Mouse (Mus musculus) CH12.LX (cell line): ENCODE measurements around the gene Zfp281. TPM values are rescaled to one million over a fixed set of nuclear protein-coding genes. Genes with fewer than 3 reads are reported as not detected.

Experiments
- DNase-seq: peaks from one replicate; pipeline ENCODE4 v3.0.0-alpha.2; 2013; ENCODE audit errors: extremely low read depth
- H3K27ac ChIP-seq: 2 replicates; pipeline ENCODE4 v1.5.1; 2012; ENCODE audit warnings: low read depth, mild to moderate bottlenecking, control low read depth, moderate library complexity; ENCODE audit not compliant: insufficient read depth
- H3K27me3 ChIP-seq: replicated peaks from 2 replicates; pipeline ENCODE3; 2012; ENCODE audit warnings: inconsistent platforms
- H3K36me3 ChIP-seq, 2 experiments: replicated peaks in 1 of 2; 2 replicates each; pipeline versions ENCODE3 to v1.6.1; 2012; ENCODE audit warnings: inconsistent platforms in 1 of 2, low read length in 1 of 2, mild to moderate bottlenecking in 1 of 2, mixed read lengths in 1 of 2, moderate library complexity in 1 of 2; ENCODE audit not compliant: control insufficient read depth in 1 of 2, insufficient read depth in 1 of 2
- H3K4me1 ChIP-seq, 2 experiments: 2 replicates each; pipeline ENCODE4 v1.6.1; 2012; ENCODE audit warnings: inconsistent platforms in 1 of 2, moderate library complexity in 1 of 2; ENCODE audit not compliant: insufficient read depth in 2 of 2, control insufficient read depth in 1 of 2
- H3K4me2 ChIP-seq: 2 replicates; pipeline ENCODE4 v1.6.1; 2012; ENCODE audit warnings: low read depth, mild to moderate bottlenecking, control low read depth; ENCODE audit not compliant: poor library complexity, insufficient read depth, severe bottlenecking
- H3K4me3 ChIP-seq, 3 experiments: fragments of 150-350 bp in 1 of 3; sonication (generic) in 1 of 3; replicated peaks in 1 of 3; 2 replicates each; pipeline versions ENCODE3 to v1.5.1; 2011 to 2012; ENCODE audit warnings: low read depth in 2 of 3, low read length in 2 of 3, mild to moderate bottlenecking in 2 of 3, moderate library complexity in 2 of 3, control low read depth in 1 of 3, improper control_type of control experiment in 1 of 3, inconsistent platforms in 1 of 3, mixed read lengths in 1 of 3; ENCODE audit not compliant: poor library complexity in 1 of 3
- H3K79me2 ChIP-seq: replicated peaks from 2 replicates; pipeline ENCODE4 v1.6.1; 2012; ENCODE audit warnings: mild to moderate bottlenecking, moderate library complexity; ENCODE audit not compliant: control insufficient read depth, poor library complexity, insufficient read depth, severe bottlenecking; ENCODE audit errors: extremely low read depth
- H3K9ac ChIP-seq: 2 replicates; pipeline ENCODE4 v1.6.1; 2012; ENCODE audit warnings: low read depth, mild to moderate bottlenecking, control low read depth, moderate library complexity; ENCODE audit not compliant: insufficient read depth
- H3K9me3 ChIP-seq: replicated peaks from 2 replicates; pipeline ENCODE3; 2012; ENCODE audit warnings: low read length, inconsistent platforms, mixed read lengths
- BHLHE40 ChIP-seq: IDR thresholded peaks from 2 replicates; pipeline ENCODE4 v1.6.1; 2011; ENCODE audit warnings: mild to moderate bottlenecking, low read depth, low read length, improper control_type of control experiment
- CHD2 ChIP-seq: IDR thresholded peaks from 2 replicates; pipeline ENCODE4 v1.6.1; 2011; ENCODE audit warnings: low read length, improper control_type of control experiment
- E2F4 ChIP-seq: IDR thresholded peaks from 2 replicates; pipeline ENCODE4 v1.6.1; 2011; ENCODE audit warnings: low read depth, low read length, improper control_type of control experiment; ENCODE audit not compliant: insufficient replicate concordance
- EP300 ChIP-seq: IDR thresholded peaks from 2 replicates; pipeline ENCODE4 v1.6.1; 2011; ENCODE audit warnings: low read length, improper control_type of control experiment
- HCFC1 ChIP-seq: IDR thresholded peaks from 2 replicates; pipeline ENCODE4 v1.6.1; 2012; ENCODE audit warnings: low read depth, mild to moderate bottlenecking, inconsistent platforms, low read length, improper control_type of control experiment
- IRF4 ChIP-seq: IDR thresholded peaks from 2 replicates; pipeline ENCODE4 v1.6.1; 2014; ENCODE audit warnings: low read depth, mild to moderate bottlenecking, inconsistent platforms, low read length, improper control_type of control experiment
- JUND ChIP-seq: conservative IDR thresholded peaks from 2 replicates; pipeline ENCODE4 v1.6.1; 2011; ENCODE audit warnings: low read depth, low read length, improper control_type of control experiment
- KAT2A ChIP-seq: IDR thresholded peaks from 2 replicates; pipeline ENCODE4 v1.6.1; 2012; ENCODE audit warnings: low read length, improper control_type of control experiment, inconsistent platforms; ENCODE audit not compliant: insufficient replicate concordance
- MAFK ChIP-seq: IDR thresholded peaks from 2 replicates; pipeline ENCODE4 v1.6.1; 2011; ENCODE audit warnings: low read length, improper control_type of control experiment; ENCODE audit not compliant: insufficient replicate concordance
- MAX ChIP-seq: IDR thresholded peaks from 2 replicates; pipeline ENCODE4 v1.6.1; 2011; ENCODE audit warnings: low read length, improper control_type of control experiment
- MAZ ChIP-seq: IDR thresholded peaks from 2 replicates; pipeline ENCODE4 v1.6.1; 2012; ENCODE audit warnings: low read depth, mild to moderate bottlenecking, inconsistent platforms, low read length, improper control_type of control experiment, moderate library complexity
- MXI1 ChIP-seq: IDR thresholded peaks from 2 replicates; pipeline ENCODE4 v1.6.1; 2011; ENCODE audit warnings: mild to moderate bottlenecking, low read depth, low read length, improper control_type of control experiment
- MYC ChIP-seq: IDR thresholded peaks from 2 replicates; pipeline ENCODE4 v1.6.1; 2011; ENCODE audit warnings: low read depth, mild to moderate bottlenecking, improper control_type of control experiment, low read length
- NELFE ChIP-seq: IDR thresholded peaks from 2 replicates; pipeline ENCODE4 v1.6.1; 2011; ENCODE audit warnings: low read depth, low read length, improper control_type of control experiment
- NRF1 ChIP-seq: IDR thresholded peaks from 2 replicates; pipeline ENCODE4 v1.6.1; 2014; ENCODE audit warnings: low read depth, mild to moderate bottlenecking, inconsistent platforms, low read length, improper control_type of control experiment, moderate library complexity
- PAX5 ChIP-seq: IDR thresholded peaks from 2 replicates; pipeline ENCODE4 v1.6.1; 2012; ENCODE audit warnings: low read length, inconsistent platforms, mixed read lengths
- POLR2AphosphoS2 ChIP-seq: IDR thresholded peaks from 2 replicates; pipeline ENCODE4 v1.6.1; 2011; ENCODE audit warnings: low read depth, low read length, improper control_type of control experiment
- RCOR1 ChIP-seq: conservative IDR thresholded peaks from 2 replicates; pipeline ENCODE4 v1.6.1; 2012; ENCODE audit warnings: low read depth, mild to moderate bottlenecking, inconsistent platforms, low read length, improper control_type of control experiment
- SMC3 ChIP-seq: IDR thresholded peaks from 2 replicates; pipeline ENCODE4 v1.6.1; 2011; ENCODE audit warnings: low read depth, low read length, improper control_type of control experiment
- TBP ChIP-seq: conservative IDR thresholded peaks from 2 replicates; pipeline ENCODE4 v1.6.1; 2011; ENCODE audit warnings: low read depth, low read length, improper control_type of control experiment
- TCF12 ChIP-seq: IDR thresholded peaks from 2 replicates; pipeline ENCODE4 v1.6.1; 2014; ENCODE audit warnings: low read depth, mild to moderate bottlenecking, inconsistent platforms, low read length, improper control_type of control experiment
- USF1 ChIP-seq: IDR thresholded peaks from 2 replicates; pipeline ENCODE4 v1.6.1; 2014; ENCODE audit warnings: low read depth, mild to moderate bottlenecking, inconsistent platforms, low read length, improper control_type of control experiment
- USF2 ChIP-seq: conservative IDR thresholded peaks from 2 replicates; pipeline ENCODE4 v1.6.1; 2011; ENCODE audit warnings: low read depth, low read length, improper control_type of control experiment
- ZC3H11A ChIP-seq: IDR thresholded peaks from 2 replicates; pipeline ENCODE4 v1.6.1; 2012; ENCODE audit warnings: low read depth, mild to moderate bottlenecking, inconsistent platforms, low read length, improper control_type of control experiment
- ZKSCAN1 ChIP-seq: IDR thresholded peaks from 2 replicates; pipeline ENCODE4 v1.6.1; 2012; ENCODE audit warnings: low read depth, inconsistent platforms, low read length, improper control_type of control experiment, borderline replicate concordance
- ZNF384 ChIP-seq: IDR thresholded peaks from 2 replicates; pipeline ENCODE4 v1.6.1; 2012; ENCODE audit warnings: low read depth, low read length, improper control_type of control experiment, inconsistent platforms
- dilution Hi-C: fragments of 300-500 bp; cut with MboI; formaldehyde crosslinking; loops from 2 replicates; pipeline ENCODE4 v1.14.3; 2020; ENCODE audit warnings: low sequenced_read_pairs; ENCODE audit not compliant: extremely low pct_unique_long_range_greater_than_20kb, extremely low pct_ligation_motif_present
- in situ Hi-C: fragments of 300-500 bp; cut with MboI; formaldehyde crosslinking; loops from 3 replicates; pipeline ENCODE4 v1.14.3; 2019; ENCODE audit warnings: low sequenced_read_pairs, low pct_ligation_motif_present, low pct_unique_long_range_greater_than_20kb, mixed read lengths
- polyA plus RNA-seq: library from polyadenylated mRNA; unstranded; fragments of >175 nt; gene quantifications from 2 replicates; pipeline ENCODE4 v1.2.1, GENCODE M21; 2012; ENCODE audit warnings: low read depth; ENCODE audit not compliant: insufficient read length
- total RNA-seq, 2 experiments: library from RNA; depleted of rRNA; stranded (reverse); fragments of 300-350 nt in 1 of 2; fragments of >200 nt in 1 of 2; gene quantifications; 2 replicates each; pipeline ENCODE4 v1.2.3; 2012 to 2014

Gene Zfp281
- total and polyA plus RNA-seq, 3 experiments, result 17.2 to 39.5 (median 20.7) TPM

DNA sequence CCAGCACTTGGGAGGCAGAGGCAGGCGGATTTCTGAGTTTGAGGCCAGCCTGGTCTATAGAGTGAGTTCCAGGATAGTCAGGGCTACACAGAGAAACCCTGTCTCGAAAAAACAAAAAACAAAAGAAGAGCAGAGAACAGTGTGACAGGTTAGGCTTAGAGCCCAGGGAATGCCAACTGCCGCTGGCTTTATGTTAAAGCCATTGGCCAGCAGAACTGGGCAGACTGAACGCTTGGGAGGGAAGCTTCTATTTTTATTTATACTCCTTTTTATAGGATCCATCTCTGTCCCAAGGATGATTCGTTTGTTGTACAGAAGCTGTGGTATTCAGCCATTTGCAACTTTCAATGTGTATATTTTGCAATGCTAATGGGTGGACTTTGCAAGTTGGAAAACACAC, 14.0 kb downstream of the Zfp281 start:
- Histone ChIP-seq H3K27me3 (no peaks in the 10 kb centered on the region), H3K9me3 (no peaks in the 10 kb centered on the region), H3K27ac (no peak overlapping the region), H3K79me2 (peaks cover 6% of the 10 kb centered on the region; the same call in 1 of the 2 replicates), H3K9ac (no peak overlapping the region), H3K36me3 (peaks cover 0 to 2% of the 10 kb centered on the region in 2 experiments), H3K4me1 (peaks cover 7 to 27% of the 10 kb centered on the region in 2 experiments; a peak in 3 of 4 replicates), H3K4me3 (no peak overlapping the region), H3K4me2 (no peak overlapping the region)
- in situ Hi-C loops, result no loop called here
- dilution Hi-C loops, result no loop called here
- no peak for DNase-seq
- TF ChIP-seq POLR2AphosphoS2, result no peak
- no peak for TF ChIP-seq SMC3

DNA sequence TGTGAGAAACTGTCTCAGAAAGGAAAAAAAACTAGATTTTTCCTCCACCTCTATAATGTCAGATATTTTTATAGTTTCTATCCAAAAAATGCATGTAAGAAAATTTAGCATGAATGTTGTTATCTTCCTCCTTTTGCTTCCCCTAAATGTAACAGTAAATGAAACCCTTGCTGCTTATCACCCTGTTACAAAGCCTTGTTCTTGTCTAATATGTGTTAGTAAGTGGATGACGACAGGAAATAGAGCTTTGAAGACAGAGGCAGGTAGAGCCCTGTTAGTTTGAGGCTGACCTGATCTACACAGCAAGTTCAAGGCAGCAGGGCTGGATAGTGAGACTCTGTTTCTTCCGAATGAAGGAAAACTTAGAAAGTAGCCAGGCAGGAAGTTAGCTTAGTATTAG, 14.5 kb downstream of the Zfp281 start:
- H3K4me3 ChIP-seq, result no peak overlapping the region
- TF ChIP-seq BHLHE40 (no peak), TCF12 (no peak), ZC3H11A (no peak), IRF4 (no peak), POLR2AphosphoS2 (no peak), MAFK (no peak), MYC (no peak), KAT2A (no peak), NELFE (no peak), USF1 (no peak)
- in situ Hi-C loops (no loop called here), dilution Hi-C loops (no loop called here)
- peaks cover 7 to 27% of the 10 kb centered on the region in 2 experiments; a peak in 3 of 4 replicates for H3K4me1 ChIP-seq
- no peak overlapping the region for H3K27ac ChIP-seq
- no peak overlapping the region for H3K4me2 ChIP-seq
- H3K36me3 ChIP-seq, result no peaks in the 10 kb centered on the region
- H3K9ac ChIP-seq, result no peak overlapping the region
- no peak for DNase-seq
- no peaks in the 10 kb centered on the region for H3K9me3 ChIP-seq
- peaks cover 6% of the 10 kb centered on the region; the same call in 1 of the 2 replicates for H3K79me2 ChIP-seq
- no peaks in the 10 kb centered on the region for H3K27me3 ChIP-seq

DNA sequence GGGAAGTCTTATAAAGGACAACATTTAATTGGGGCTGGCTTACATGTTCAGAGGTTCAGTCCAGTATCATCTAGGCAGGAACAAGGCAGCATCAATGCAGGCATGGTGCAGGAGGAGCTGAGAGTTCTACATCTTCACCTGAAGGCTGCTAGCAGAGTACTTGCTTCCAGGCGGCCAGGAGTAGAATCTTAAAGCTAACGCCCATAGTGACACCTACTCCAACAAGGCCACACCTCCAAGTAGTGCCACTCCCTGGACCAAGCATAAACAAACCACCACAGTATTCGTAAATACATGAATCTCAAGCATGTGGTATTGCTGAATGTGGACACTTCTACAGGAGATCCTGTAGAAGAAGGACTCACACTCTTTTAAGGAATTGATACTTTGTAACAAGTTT, 18.0 kb downstream of the Zfp281 start:
- H3K4me3 ChIP-seq, result no peak overlapping the region
- dilution Hi-C loops (no loop called here), in situ Hi-C loops (no loop called here)
- no peaks in the 10 kb centered on the region for H3K27me3 ChIP-seq
- DNase-seq, result no peak
- H3K36me3 ChIP-seq, result no peaks in the 10 kb centered on the region
- H3K9ac ChIP-seq, result no peak overlapping the region
- H3K9me3 ChIP-seq, result no peaks in the 10 kb centered on the region
- no peak overlapping the region for H3K4me2 ChIP-seq
- peaks cover 5 to 6% of the 10 kb centered on the region in 2 experiments; a peak in 3 of 4 replicates for H3K4me1 ChIP-seq
- TF ChIP-seq TBP (no peak), ZKSCAN1 (no peak), CHD2 (no peak), POLR2AphosphoS2 (no peak), SMC3 (no peak), EP300 (no peak), E2F4 (no peak), MAX (no peak), MYC (no peak), USF2 (no peak), PAX5 (no peak), MXI1 (no peak), NRF1 (no peak), ZNF384 (no peak), TCF12 (no peak), JUND (no peak), RCOR1 (no peak), MAZ (no peak), HCFC1 (no peak)
- H3K27ac ChIP-seq, result no peak overlapping the region
- H3K79me2 ChIP-seq, result no peaks in the 10 kb centered on the region
